Mouse (Mus musculus) heart, postnatal 0 days (tissue): ENCODE data around the gene Eef2. TPM values are rescaled to one million over a fixed set of nuclear protein-coding genes. Genes with fewer than 3 reads are reported as not detected.

Source experiments
- ATAC-seq: fragments of 200-750 bp; cut with Nextera tagmentation; 2 replicates; pipeline ENCODE4 v1.8.0; 2017; ENCODE audit warnings: low read depth, moderate number of reproducible peaks, moderate library complexity; ENCODE audit not compliant: insufficient read depth
- DNase-seq: peaks from one replicate; pipeline ENCODE4 v3.0.0-alpha.2; 2016; ENCODE audit warnings: low spot score
- H3K27ac ChIP-seq: fragments of 300-500 bp; sonication (generic); 2 replicates; pipeline ENCODE4 v1.5.1; 2014; ENCODE audit warnings: low read depth, mild to moderate bottlenecking
- H3K27me3 ChIP-seq: fragments of 300-500 bp; sonication (generic); 2 replicates; pipeline ENCODE4 v1.6.1; 2014; ENCODE audit warnings: low read length, mixed read lengths; ENCODE audit not compliant: control insufficient read depth, insufficient read depth
- H3K36me3 ChIP-seq: fragments of 300-500 bp; sonication (generic); replicated peaks from 2 replicates; pipeline ENCODE4 v1.6.1; 2014; ENCODE audit warnings: low read length, mixed read lengths; ENCODE audit not compliant: control insufficient read depth, insufficient read depth
- H3K4me1 ChIP-seq: fragments of 300-500 bp; sonication (generic); 2 replicates; pipeline ENCODE4 v1.6.1; 2014; ENCODE audit warnings: antibody characterized with exemption; ENCODE audit not compliant: control insufficient read depth, insufficient read depth
- H3K4me2 ChIP-seq: fragments of 300-500 bp; sonication (generic); 2 replicates; pipeline ENCODE4 v1.6.1; 2014; ENCODE audit warnings: low read depth, mild to moderate bottlenecking, low read length, moderate library complexity
- H3K4me3 ChIP-seq: fragments of 300-500 bp; sonication (generic); 2 replicates; pipeline ENCODE4 v1.5.1; 2014; ENCODE audit warnings: low read depth, low read length
- H3K9ac ChIP-seq: fragments of 300-500 bp; sonication (generic); replicated peaks from 2 replicates; pipeline ENCODE4 v1.6.1; 2014; ENCODE audit warnings: low read depth, low read length, mixed read lengths
- H3K9me3 ChIP-seq: fragments of 300-500 bp; sonication (generic); replicated peaks from 2 replicates; pipeline ENCODE4 v1.6.1; 2016; ENCODE audit warnings: low read length; ENCODE audit not compliant: control insufficient read depth
- CTCF ChIP-seq: IDR thresholded peaks from 2 replicates; pipeline ENCODE4 v1.5.1; 2016; ENCODE audit warnings: antibody characterized with exemption, control low read depth, low read depth
- EP300 ChIP-seq: IDR thresholded peaks from 2 replicates; pipeline ENCODE4 v1.6.1; 2016; ENCODE audit warnings: antibody characterized with exemption, low read depth
- WGBS: fragments of 180-500 bp; shearing (Covaris S2); extraction: QIAGEN DNeasy Blood & Tissue Kit; methylation state at CpG from one replicate; pipeline ENCODE4 v1.1.7; 2014; 5-methylcytosine and 5-hydroxymethylcytosine counted together
- polyA plus RNA-seq: library from polyadenylated mRNA; unstranded; fragments of >200 nt; fragmentation: Nextera tagmentation; extraction: Ambion mirVana; gene quantifications from 2 replicates; pipeline ENCODE4 v1.2.1, GENCODE M21; 2015
- total RNA-seq: library from RNA; depleted of rRNA; stranded (reverse); fragments of >200 nt; gene quantifications from 2 replicates; pipeline ENCODE4 v1.2.3, GENCODE M21; 2014; ENCODE audit warnings: low replicate concordance; rRNA removed

Eef2 gene
- total RNA-seq, result 1,828 and 2,004 TPM in 2 replicates
- polyA plus RNA-seq, result 353 and 370 TPM in 2 replicates

- no peaks in the 10 kb centered on the region for H3K27me3 ChIP-seq
- H3K4me2 ChIP-seq, result peak within 1 kb of the TSS; percentile 89
- H3K4me3 ChIP-seq, result peak within 1 kb of the TSS; percentile 88
- peak within 1 kb of the TSS; percentile 95 for H3K27ac ChIP-seq
- H3K4me1 ChIP-seq, result peaks cover 20% of the 10 kb centered on the region
- TF ChIP-seq CTCF (no peak), EP300 (peak; percentile 94)
- peak within 1 kb of the TSS; percentile 96 for H3K9ac ChIP-seq
- DNase-seq (peak; percentile 95), ATAC-seq (peak; percentile 85)
- WGBS, result under 1% methylated on average over 77 of the region's 77 CpGs
- peaks cover 44% of the 10 kb centered on the region for H3K36me3 ChIP-seq
- H3K9me3 ChIP-seq, result no peaks in the 10 kb centered on the region
Observed at GRCm38 (mm10) chr10:81176466-81177271, at the start of gene Eef2. Eef2 (plus strand) TSS chr10:81176631.

- no peak for TF ChIP-seq EP300
- no peak for TF ChIP-seq CTCF
- no peaks in the 10 kb centered on the region for H3K9me3 ChIP-seq
- H3K4me3 ChIP-seq, result 0 out of 2 replicates have a peak overlapping the region, but pooled peaks have one; percentile 1
- ATAC-seq (no peak), DNase-seq (no peak)
- 8% methylated on average over 13 of the region's 16 CpGs for WGBS
- H3K36me3 ChIP-seq, result no peaks in the 10 kb centered on the region
- no peak overlapping the region; the same call in 1 of the 2 replicates for H3K9ac ChIP-seq
- no peaks in the 10 kb centered on the region for H3K27me3 ChIP-seq
- H3K4me1 ChIP-seq, result peaks cover 22% of the 10 kb centered on the region
- H3K4me2 ChIP-seq, result peak overlapping the region; percentile 100
- peak overlapping the region; percentile 99; the same call in 1 of the 2 replicates for H3K27ac ChIP-seq
Observed at GRCm38 (mm10) chr10:81134181-81134587, 42.2 kb upstream of the Eef2 start.

- peak within 1 kb of the TSS; percentile 99 for H3K27ac ChIP-seq
- H3K9me3 ChIP-seq, result no peaks in the 10 kb centered on the region
- WGBS, result 5% methylated on average over 41 of the region's 41 CpGs
- peak within 1 kb of the TSS; percentile 100 for H3K4me2 ChIP-seq
- no peak for TF ChIP-seq CTCF
- no peak for TF ChIP-seq EP300
- peak within 1 kb of the TSS; percentile 98 for H3K9ac ChIP-seq
- H3K36me3 ChIP-seq, result no peaks in the 10 kb centered on the region
- no peaks in the 10 kb centered on the region for H3K27me3 ChIP-seq
- peak; percentile 27 for DNase-seq
- peak within 1 kb of the TSS; percentile 100 for H3K4me3 ChIP-seq
- ATAC-seq, result no peak
- H3K4me1 ChIP-seq, result peaks cover 27% of the 10 kb centered on the region
Observed at GRCm38 (mm10) chr10:81134966-81135681, 41.3 kb upstream of the Eef2 start, which contains the start of gene Zbtb7a. Zbtb7a (plus strand) TSS chr10:81135220.

GRCm38 (mm10) chr10:81135831-81136705 is 40.4 kb upstream of the Eef2 start:
- no peaks in the 10 kb centered on the region for H3K9me3 ChIP-seq
- no peaks in the 10 kb centered on the region for H3K27me3 ChIP-seq
- ATAC-seq (peak; percentile 37), DNase-seq (peak; percentile 87)
- WGBS, result under 1% methylated on average over 53 of the region's 86 CpGs
- TF ChIP-seq EP300, result no peak; the same call in 1 of the 2 replicates
- no peak for TF ChIP-seq CTCF
- H3K4me1 ChIP-seq, result peaks cover 36% of the 10 kb centered on the region
- H3K36me3 ChIP-seq, result no peaks in the 10 kb centered on the region
- H3K4me2 ChIP-seq, result peak overlapping the region; percentile 100
- H3K4me3 ChIP-seq, result peak overlapping the region; percentile 100
- peak overlapping the region; percentile 99 for H3K27ac ChIP-seq
- peak overlapping the region; percentile 98 for H3K9ac ChIP-seq

- peak; percentile 24 for ATAC-seq
- Histone ChIP-seq H3K36me3 (no peaks in the 10 kb centered on the region), H3K27ac (peak overlapping the region; percentile 99), H3K9ac (peak overlapping the region; percentile 98), H3K9me3 (no peaks in the 10 kb centered on the region), H3K4me1 (peaks cover 43% of the 10 kb centered on the region), H3K4me2 (peak overlapping the region; percentile 100), H3K4me3 (peak overlapping the region; percentile 100), H3K27me3 (no peaks in the 10 kb centered on the region)
- WGBS, result 0% methylated on average over 42 of the region's 50 CpGs
- TF ChIP-seq EP300, result peak; percentile 24; the same call in 1 of the 2 replicates
- no peak for TF ChIP-seq CTCF
- peak; percentile 55 for DNase-seq
Observed at GRCm38 (mm10) chr10:81136706-81137231, 39.7 kb upstream of the Eef2 start.
